Mouse (Mus musculus) C2C12 (cell line): ENCODE results near the gene Slc43a1.

Experiments used
- CEBPB ChIP-seq: IDR thresholded peaks from one replicate; pipeline ENCODE4 v1.6.1; 2011; ENCODE audit warnings: low read depth, mild to moderate bottlenecking, control low read depth, moderate library complexity
- CTCF ChIP-seq: IDR thresholded peaks from one replicate; pipeline ENCODE4 v1.5.1; 2011; ENCODE audit not compliant: control insufficient read depth, insufficient read depth, insufficient read length
- MAX ChIP-seq: IDR thresholded peaks from one replicate; pipeline ENCODE4 v1.6.1; 2011; ENCODE audit warnings: mild to moderate bottlenecking, control low read depth
- USF1 ChIP-seq: IDR thresholded peaks from one replicate; pipeline ENCODE4 v1.6.1; 2011; ENCODE audit warnings: low read depth, mild to moderate bottlenecking, control low read depth, moderate library complexity

GRCm38 (mm10) chr2:84890045-84890340, 51.3 kb downstream of the Slc43a1 start:
- TF ChIP-seq CTCF (peak; percentile 58), CEBPB (no peak), USF1 (no peak), MAX (no peak)
